Mouse (Mus musculus) gastrocnemius, adult 2 months (tissue): ENCODE data around the gene Gm813. TPM values are rescaled to one million over a fixed set of nuclear protein-coding genes. Genes with fewer than 3 reads are reported as not detected.

Source experiments
- DNase-seq: peaks from one replicate; pipeline ENCODE4 v3.0.0; 2022
- H3K27ac ChIP-seq: fragments of 200-600 bp; 2 replicates; pipeline ENCODE4 v1.8.1; 2022; ENCODE audit warnings: mild to moderate bottlenecking
- H3K4me3 ChIP-seq: fragments of 200-600 bp; 2 replicates; pipeline ENCODE4 v1.8.1; 2022; ENCODE audit warnings: mild to moderate bottlenecking, moderate library complexity
- CTCF ChIP-seq: fragments of 200-600 bp; IDR thresholded peaks from 2 replicates; pipeline ENCODE4 v1.8.1; 2022; ENCODE audit warnings: antibody characterized with exemption, mild to moderate bottlenecking, moderate library complexity
- intact Hi-C: fragments of 180-260 bp; cut with DNase I; formaldehyde crosslinking; loops from one replicate; pipeline ENCODE4 v1.15.1; 2025
- total RNA-seq, 2 experiments: library from RNA; stranded (reverse); gene quantifications; 2 replicates each; pipeline ENCODE4 v1.2.3; 2021

Gm813 gene
- total RNA-seq, 2 experiments from 2014 or later: not detected

DNA sequence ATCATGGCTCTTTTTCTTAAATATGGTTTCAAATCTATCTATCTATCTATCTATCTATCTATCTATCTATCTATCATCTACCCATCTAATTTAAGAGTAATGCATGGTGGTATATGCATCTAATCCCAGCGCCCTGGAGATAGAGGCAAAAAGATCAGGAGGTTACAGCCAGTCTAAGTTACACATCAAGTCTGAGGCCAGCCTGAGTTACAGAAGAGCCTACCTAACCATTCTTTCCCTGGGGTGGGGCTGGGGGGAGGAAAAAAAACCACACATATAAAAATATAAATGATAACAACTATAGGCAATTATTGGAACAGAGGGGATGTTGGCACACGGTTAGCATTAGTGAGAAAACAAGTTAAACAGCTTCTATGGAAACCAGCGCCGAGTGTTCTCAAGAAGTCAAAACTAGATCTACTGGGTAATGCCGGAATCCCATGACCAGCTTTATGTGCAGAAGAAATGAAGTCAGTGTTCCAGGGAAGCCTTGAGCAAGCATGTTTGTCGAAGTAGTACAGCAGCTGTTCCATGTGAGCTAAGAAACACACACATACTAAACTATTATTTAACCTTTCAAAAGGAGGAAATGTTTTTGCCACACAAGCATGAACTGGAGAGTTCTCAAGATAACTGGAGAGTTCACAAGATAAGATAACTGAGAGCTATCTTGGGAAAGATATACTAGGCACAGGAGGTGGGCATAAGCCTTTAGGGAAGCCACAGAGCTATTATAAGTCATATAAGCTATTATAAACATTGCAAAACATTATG lies 42.6 kb downstream of the Gm813 start:
- no peak for TF ChIP-seq CTCF
- Histone ChIP-seq H3K27ac (no peak overlapping the region), H3K4me3 (no peak overlapping the region)
- intact Hi-C loops: no loop called here
- no peak for DNase-seq

- H3K4me3 ChIP-seq: no peak overlapping the region
- TF ChIP-seq CTCF: no peak
- intact Hi-C loops: loop anchor here (1.0 kb wide), 1 partner anchor 11 kb away; no protein-coding TSS in a partner anchor
- H3K27ac ChIP-seq: no peak overlapping the region
- DNase-seq: no peak
These were observed 46.0 kb downstream of the Gm813 start for GRCm38 (mm10) chr16:58570694-58571264.

Other genes starting within 250 kb of the Gm813 start
- gene Dcbld2, start 208.5 kb downstream of the Gm813 start, total RNA-seq: 1 to 10 TPM; 4.0 to 6.3 TPM
- 100 to 1,000 TPM; 140 to 170 TPM for gene St3gal6, start 92.7 kb downstream of the Gm813 start, total RNA-seq
- not detected for gene E330017A01Rik, start 21.8 kb upstream of the Gm813 start, total RNA-seq
- gene Cpox, start 53.3 kb upstream of the Gm813 start, total RNA-seq: 10 to 100 TPM; 20.2 to 25.4 TPM
- not detected for gene Gpr15, start 102.1 kb upstream of the Gm813 start, total RNA-seq
- 10 to 100 TPM; 64.8 to 82.8 TPM for gene Cldnd1, start 110.9 kb upstream of the Gm813 start, total RNA-seq
- not detected for gene Olfr172, start 146.2 kb upstream of the Gm813 start, total RNA-seq
- gene Olfr173, start 183.3 kb upstream of the Gm813 start, total RNA-seq: not detected
- gene Olfr175-ps1, start 209.8 kb upstream of the Gm813 start, total RNA-seq: not detected